Mouse (Mus musculus): ENCODE results near the gene Sema3a. TPM values are rescaled to one million over a fixed set of nuclear protein-coding genes. Genes with fewer than 3 reads are reported as not detected.

Gene Sema3a
- polyA plus RNA-seq, 1 experiment from 2014 or later: 3.6 TPM

- 37% methylated on average over 4 of the region's 4 CpGs for WGBS
- no peak for TF ChIP-seq CTCF (IDR thresholded peaks at IDR 0.05; ENCODE audit: low read depth)
Measured at GRCm38 (mm10) chr5:13126196-13126595, 982 bp downstream of the Sema3a start.

GRCm38 (mm10) chr5:13127121-13127520 lies 1.9 kb downstream of the Sema3a start:
- no peak for ATAC-seq
- Histone ChIP-seq H3K4me2 (replicated peaks; ENCODE audit: low read depth) (no peak overlapping the region), H3K4me1 (replicated peaks; ENCODE audit: control insufficient read depth, insufficient read depth, low read length) (no peaks in the 10 kb centered on the region), H3K27me3 (replicated peaks; ENCODE audit: control insufficient read depth, insufficient read depth, low read length) (no peaks in the 10 kb centered on the region), H3K9ac (ENCODE audit: low read depth, low read length) (no peak overlapping the region), H3K36me3 (ENCODE audit: control insufficient read depth, insufficient read depth) (no peaks in the 10 kb centered on the region), H3K4me3 (ENCODE audit: low read depth, low read length) (no peak overlapping the region), H3K9me3 (ENCODE audit: control insufficient read depth) (no peaks in the 10 kb centered on the region), H3K27ac (ENCODE audit: low read depth, low read length) (no peak overlapping the region)
- WGBS: 86% methylated on average over 3 of the region's 3 CpGs
- TF ChIP-seq CTCF (IDR thresholded peaks at IDR 0.05; ENCODE audit: low read depth): peak; percentile 18; the same call in 1 of the 2 replicates

More at GRCm38 (mm10) chr5:13126196-13126595, 982 bp downstream of the Sema3a start:
- H3K36me3 ChIP-seq (ENCODE audit: control insufficient read depth, insufficient read depth): no peaks in the 10 kb centered on the region
- H3K4me3 ChIP-seq (ENCODE audit: low read depth, low read length): no peak overlapping the region
- H3K9ac ChIP-seq (ENCODE audit: low read depth, low read length): no peak overlapping the region
- no peaks in the 10 kb centered on the region for H3K9me3 ChIP-seq (ENCODE audit: control insufficient read depth)
- H3K4me1 ChIP-seq (replicated peaks; ENCODE audit: control insufficient read depth, insufficient read depth, low read length): no peaks in the 10 kb centered on the region
- no peaks in the 10 kb centered on the region for H3K27me3 ChIP-seq (replicated peaks; ENCODE audit: control insufficient read depth, insufficient read depth, low read length)
- ATAC-seq: no peak
- H3K4me2 ChIP-seq (replicated peaks; ENCODE audit: low read depth): no peak overlapping the region
- no peak overlapping the region for H3K27ac ChIP-seq (ENCODE audit: low read depth, low read length)

GRCm38 (mm10) chr5:13144733-13145457 lies 19.7 kb downstream of the Sema3a start:
- H3K9ac ChIP-seq (ENCODE audit: low read depth, low read length): no peak overlapping the region
- H3K4me2 ChIP-seq (replicated peaks; ENCODE audit: low read depth): no peak overlapping the region
- no peaks in the 10 kb centered on the region for H3K9me3 ChIP-seq (ENCODE audit: control insufficient read depth)
- H3K4me3 ChIP-seq (ENCODE audit: low read depth, low read length): no peak overlapping the region
- no peaks in the 10 kb centered on the region for H3K27me3 ChIP-seq (replicated peaks; ENCODE audit: control insufficient read depth, insufficient read depth, low read length)
- no peak overlapping the region for H3K27ac ChIP-seq (ENCODE audit: low read depth, low read length)
- no peaks in the 10 kb centered on the region for H3K36me3 ChIP-seq (ENCODE audit: control insufficient read depth, insufficient read depth)
- TF ChIP-seq CTCF (IDR thresholded peaks at IDR 0.05; ENCODE audit: low read depth): no peak
- WGBS: 45% methylated on average over 7 of the region's 7 CpGs
- H3K4me1 ChIP-seq (replicated peaks; ENCODE audit: control insufficient read depth, insufficient read depth, low read length): no peaks in the 10 kb centered on the region
- no peak for ATAC-seq

GRCm38 (mm10) chr5:13149909-13150308 lies 24.7 kb downstream of the Sema3a start:
- Histone ChIP-seq H3K27me3 (replicated peaks; ENCODE audit: control insufficient read depth, insufficient read depth, low read length) (no peaks in the 10 kb centered on the region), H3K9ac (ENCODE audit: low read depth, low read length) (no peak overlapping the region), H3K27ac (ENCODE audit: low read depth, low read length) (no peak overlapping the region), H3K4me2 (replicated peaks; ENCODE audit: low read depth) (no peak overlapping the region), H3K9me3 (ENCODE audit: control insufficient read depth) (no peaks in the 10 kb centered on the region), H3K36me3 (ENCODE audit: control insufficient read depth, insufficient read depth) (no peaks in the 10 kb centered on the region), H3K4me1 (replicated peaks; ENCODE audit: control insufficient read depth, insufficient read depth, low read length) (no peaks in the 10 kb centered on the region), H3K4me3 (ENCODE audit: low read depth, low read length) (no peak overlapping the region)
- 80% methylated on average over 5 of the region's 5 CpGs for WGBS
- ATAC-seq: no peak
- no peak for TF ChIP-seq CTCF (IDR thresholded peaks at IDR 0.05; ENCODE audit: low read depth)

DNA sequence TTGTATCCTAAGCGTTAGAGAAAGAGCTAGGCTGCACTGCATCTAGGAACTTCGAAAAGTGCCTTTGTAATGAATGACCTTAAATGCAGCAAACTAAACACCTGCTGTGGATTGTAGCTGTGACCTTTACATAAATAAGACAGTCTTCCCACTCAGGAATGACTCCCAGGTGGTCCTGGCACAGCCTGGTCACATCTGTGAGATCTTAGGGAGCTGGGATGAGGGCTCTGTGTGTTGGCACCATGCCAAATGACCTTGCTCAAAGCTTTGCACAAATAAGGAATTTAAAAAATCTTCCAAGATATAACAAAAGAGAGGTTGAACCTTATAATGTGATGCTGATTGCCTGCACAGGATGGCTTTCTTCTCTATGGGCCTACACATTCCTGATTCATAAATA lies 25.8 kb downstream of the Sema3a start:
- 57% methylated on average over 2 of the region's 2 CpGs for WGBS
- H3K4me1 ChIP-seq (replicated peaks; ENCODE audit: control insufficient read depth, insufficient read depth, low read length): no peaks in the 10 kb centered on the region
- H3K27ac ChIP-seq (ENCODE audit: low read depth, low read length): no peak overlapping the region
- H3K36me3 ChIP-seq (ENCODE audit: control insufficient read depth, insufficient read depth): no peaks in the 10 kb centered on the region
- no peak overlapping the region for H3K4me2 ChIP-seq (replicated peaks; ENCODE audit: low read depth)
- no peaks in the 10 kb centered on the region for H3K27me3 ChIP-seq (replicated peaks; ENCODE audit: control insufficient read depth, insufficient read depth, low read length)
- TF ChIP-seq CTCF (IDR thresholded peaks at IDR 0.05; ENCODE audit: low read depth): no peak
- ATAC-seq: no peak
- no peaks in the 10 kb centered on the region for H3K9me3 ChIP-seq (ENCODE audit: control insufficient read depth)
- no peak overlapping the region for H3K9ac ChIP-seq (ENCODE audit: low read depth, low read length)
- H3K4me3 ChIP-seq (ENCODE audit: low read depth, low read length): no peak overlapping the region

DNA sequence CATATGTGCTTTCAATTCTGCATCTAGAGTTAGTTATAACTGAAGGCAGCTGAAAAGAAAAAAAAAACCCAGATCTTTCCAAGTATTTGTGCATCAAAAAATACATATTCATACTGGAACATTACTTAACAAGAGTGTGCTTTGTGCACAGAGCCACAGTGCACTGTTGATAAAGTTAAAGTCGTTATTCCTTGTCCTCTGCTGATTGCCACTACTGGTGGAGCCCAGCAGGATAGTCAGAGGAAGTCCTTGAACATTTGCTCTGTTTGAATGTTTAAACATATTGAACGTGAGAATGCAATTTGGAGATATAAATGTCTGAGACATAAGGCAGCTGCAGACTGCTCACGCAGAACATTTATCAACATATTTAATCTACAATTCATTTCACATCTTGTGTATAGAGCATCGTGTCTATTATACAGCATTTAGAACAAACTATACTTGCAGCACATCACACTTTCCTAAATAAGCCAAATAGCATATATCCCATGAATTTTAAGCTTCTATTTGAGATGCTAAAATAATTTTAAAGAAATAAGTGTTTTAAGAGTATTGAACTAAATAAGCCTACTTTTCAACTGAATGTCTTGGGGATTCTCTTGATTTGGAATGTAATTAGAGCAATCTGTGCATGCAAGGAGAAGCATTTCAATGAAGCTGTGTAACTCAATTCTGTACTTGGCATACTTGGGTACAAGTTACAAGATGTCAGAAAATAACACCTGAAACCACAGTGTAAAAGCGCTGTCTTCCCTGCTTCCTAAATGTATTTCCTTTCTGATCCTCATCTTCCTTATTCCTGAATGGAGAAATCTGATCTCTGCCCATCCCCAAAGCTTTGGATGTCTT lies 32.8 kb downstream of the Sema3a start:
- H3K9ac ChIP-seq (ENCODE audit: low read depth, low read length): no peak overlapping the region
- H3K4me2 ChIP-seq (replicated peaks; ENCODE audit: low read depth): no peak overlapping the region
- no peaks in the 10 kb centered on the region for H3K27me3 ChIP-seq (replicated peaks; ENCODE audit: control insufficient read depth, insufficient read depth, low read length)
- no peaks in the 10 kb centered on the region for H3K9me3 ChIP-seq (ENCODE audit: control insufficient read depth)
- no peak overlapping the region for H3K4me3 ChIP-seq (ENCODE audit: low read depth, low read length)
- ATAC-seq: no peak
- H3K4me1 ChIP-seq (replicated peaks; ENCODE audit: control insufficient read depth, insufficient read depth, low read length): no peaks in the 10 kb centered on the region
- H3K27ac ChIP-seq (ENCODE audit: low read depth, low read length): no peak overlapping the region
- no peaks in the 10 kb centered on the region for H3K36me3 ChIP-seq (ENCODE audit: control insufficient read depth, insufficient read depth)
- 53% methylated on average over 5 of the region's 5 CpGs for WGBS
- no peak for TF ChIP-seq CTCF (IDR thresholded peaks at IDR 0.05; ENCODE audit: low read depth)
